25 mouse cellular contexts compared by ENCODE assay signal in genomic region chr19:23699131-23699530, GRCm38 (mm10). TPM values are rescaled to one million over a fixed set of nuclear protein-coding genes. Genes with fewer than 3 reads are reported as not detected.
DNase-seq lines count a peak whose midpoint lies in the region; ATAC-seq and TF ChIP-seq lines count a peak whose summit lies in the region.
"Had no signal": no experiment of that assay in that cellular context is flagged by ENCODE, and none has a peak within 500 bp of the region (broad histone marks: within the 10 kb centered on the region; RNA-seq: fewer than 3 reads in every experiment).

No protein-coding gene starts in this region.

- 87% methylated on average over 4 of the region's 4 CpGs for WGBS in forebrain, embryonic 16.5 days

- peak; percentile 57 for ATAC-seq in megakaryocyte, adult 5-6 weeks (ENCODE audit: poor library complexity, severe bottlenecking)
- ATAC-seq in forebrain, embryonic 16.5 days, result no peak
- ATAC-seq: CD4-positive, CD25-positive, alpha-beta regulatory T cell, adult 4 months; forebrain, embryonic 13.5 days; hindbrain, postnatal 0 days had no signal

- peak; percentile 54 for DNase-seq in R1 (ENCODE audit: low read depth, low spot score)
- no peak for DNase-seq in T-cell, adult 2 months (ENCODE audit: low spot score)
- DNase-seq in frontal cortex, postnatal 36 days (ENCODE audit: low spot score in 2 of 2), result no peak
- DNase-seq: B cell, adult 2 months; cerebellum, adult 18-20 months; cerebellum, adult 9-11 months; cerebellum, postnatal 36 days; gastrocnemius, postnatal 36 days had no signal

- H3K36me3 ChIP-seq in ES-Bruce4 (ENCODE audit: control insufficient read depth, insufficient read depth, low read length, poor library complexity, severe bottlenecking), result peaks cover 20% of the 10 kb centered on the region
- peaks cover 6% of the 10 kb centered on the region for H3K36me3 ChIP-seq in forebrain, embryonic 16.5 days (ENCODE audit: control insufficient read depth, insufficient read depth)

- H3K4me2 ChIP-seq in forebrain, embryonic 16.5 days (ENCODE audit: low read length), result no peak overlapping the region
- H3K4me2 ChIP-seq: forebrain, embryonic 13.5 days; hindbrain, embryonic 12.5 days had no signal

- peaks cover 8% of the 10 kb centered on the region for H3K4me1 ChIP-seq in ES-Bruce4 (ENCODE audit: control insufficient read depth, insufficient read depth, low read length)
- H3K4me1 ChIP-seq in forebrain, embryonic 16.5 days (replicated peaks; ENCODE audit: control insufficient read depth, insufficient read depth, low read length), result peaks cover 4% of the 10 kb centered on the region; the same call in 1 of the 2 replicates
- H3K4me1 ChIP-seq: embryonic facial prominence, embryonic 10.5 days; hindbrain, embryonic 12.5 days had no signal

- TF ChIP-seq POLR2A in ES-Bruce4 (IDR thresholded peaks at IDR 0.05; ENCODE audit: insufficient read depth, low read length), result no peak

- H3K27ac ChIP-seq in ES-Bruce4 (ENCODE audit: insufficient read depth, low read length), result peak overlapping the region; percentile 40
- H3K27ac ChIP-seq in forebrain, embryonic 16.5 days (ENCODE audit: low read length), result no peak overlapping the region
- H3K27ac ChIP-seq: embryonic facial prominence, embryonic 10.5 days; forebrain, embryonic 13.5 days; heart, embryonic 10.5 days; hindbrain, embryonic 12.5 days; hindbrain, postnatal 0 days had no signal

- no peak for TF ChIP-seq CTCF in ES-Bruce4 (IDR thresholded peaks at IDR 0.05; ENCODE audit: low read depth, low read length)

- H3K27me3 ChIP-seq in ES-Bruce4 (ENCODE audit: control insufficient read depth, insufficient read depth, low read length, poor library complexity, severe bottlenecking), result no peaks in the 10 kb centered on the region
- H3K27me3 ChIP-seq in forebrain, embryonic 16.5 days (replicated peaks; ENCODE audit: control insufficient read depth, insufficient read depth, low read length), result no peaks in the 10 kb centered on the region
- H3K27me3 ChIP-seq: forebrain, embryonic 13.5 days; hindbrain, embryonic 12.5 days had no signal

- H3K9ac ChIP-seq in ES-Bruce4 (ENCODE audit: low read depth, poor library complexity, severe bottlenecking), result no peak overlapping the region
- H3K9ac ChIP-seq in forebrain, embryonic 16.5 days (replicated peaks; ENCODE audit: low read depth, low read length), result no peak overlapping the region
- H3K9ac ChIP-seq: forebrain, embryonic 13.5 days; hindbrain, embryonic 12.5 days had no signal

- no peak for TF ChIP-seq EP300 in ES-Bruce4 (IDR thresholded peaks at IDR 0.05; ENCODE audit: insufficient read depth, low read depth, low read length)

- H3K9me3 ChIP-seq in ES-Bruce4 (replicated peaks; ENCODE audit: control insufficient read depth, insufficient read depth, low read length, poor library complexity, severe bottlenecking), result no peaks in the 10 kb centered on the region
- H3K9me3 ChIP-seq in forebrain, embryonic 16.5 days (ENCODE audit: control insufficient read depth, low read length), result no peaks in the 10 kb centered on the region
- H3K9me3 ChIP-seq: embryonic facial prominence, embryonic 10.5 days; forebrain, embryonic 13.5 days; G1E; heart, embryonic 10.5 days; hindbrain, embryonic 12.5 days had no signal

- no peak overlapping the region for H3K4me3 ChIP-seq in ES-Bruce4 (ENCODE audit: low read depth, low read length)
- no peak overlapping the region for H3K4me3 ChIP-seq in forebrain, embryonic 16.5 days (replicated peaks; ENCODE audit: low read length)
- H3K4me3 ChIP-seq: embryonic facial prominence, embryonic 10.5 days; forebrain, embryonic 13.5 days; heart, embryonic 10.5 days; hindbrain, embryonic 12.5 days had no signal

RNA-seq across cellular contexts. Expression of gene Ptar1, which starts 11.9 kb away (rescaled TPM):
- polyA plus RNA-seq in ES-Bruce4 (2011; ENCODE audit: insufficient read depth, insufficient read length, low read depth, missing spikeins), result 43.9 and 53.5 TPM in 2 replicates
- 9.9 and 10.6 TPM in 2 replicates for total RNA-seq in megakaryocyte, adult 5-6 weeks (2015)
- 8.8 and 12.1 TPM in 2 replicates for total RNA-seq in megakaryocyte, adult 5-6 weeks (2017)
- 3.0 and 3.1 TPM in 2 replicates for polyA plus RNA-seq in forebrain, embryonic 16.5 days (2015; fragmentation: Nextera tagmentation; extraction: Ambion mirVana)

RNA-seq across cellular contexts. Expression of gene 1700028P14Rik, which starts 46.5 kb away (rescaled TPM):
- polyA plus RNA-seq in ES-Bruce4 (2011; ENCODE audit: insufficient read depth, insufficient read length, low read depth, missing spikeins), result not detected in 2 replicates
- not detected in 2 replicates for total RNA-seq in megakaryocyte, adult 5-6 weeks (2015)
- total RNA-seq in megakaryocyte, adult 5-6 weeks (2017), result not detected in 2 replicates
- polyA plus RNA-seq in forebrain, embryonic 16.5 days (2015; fragmentation: Nextera tagmentation; extraction: Ambion mirVana), result 0.42 and 1.4 TPM in 2 replicates
- total RNA-seq: adrenal gland, adult 2 months; G1E; gastrocnemius, adult 8-10 months; gastrocnemius, postnatal 36 days; heart, adult 18-20 months; heart, postnatal 10 days; heart, postnatal 4 days had no signal
- polyA plus RNA-seq: adrenal gland, adult 2 months; CD4-positive, CD25-positive, alpha-beta regulatory T cell, adult 4 months; G1E; heart, embryonic 10.5 days; heart, embryonic 14.5 days; intestine, embryonic 14.5 days had no signal

RNA-seq across cellular contexts. Expression of gene Apba1, which starts 59.6 kb away (rescaled TPM):
- 0.16 and 0.50 TPM in 2 replicates for polyA plus RNA-seq in ES-Bruce4 (2011; ENCODE audit: insufficient read depth, insufficient read length, low read depth, missing spikeins)
- total RNA-seq in megakaryocyte, adult 5-6 weeks (2015), result 27.8 and 32.7 TPM in 2 replicates
- total RNA-seq in megakaryocyte, adult 5-6 weeks (2017), result 26.5 and 30.9 TPM in 2 replicates
- polyA plus RNA-seq in forebrain, embryonic 16.5 days (2015; fragmentation: Nextera tagmentation; extraction: Ambion mirVana), result 5.5 and 6.6 TPM in 2 replicates
- polyA plus RNA-seq: CD4-positive, CD25-positive, alpha-beta regulatory T cell, adult 4 months; G1E had no signal

Comparison
In these comparisons a context has a peak if more than half of its experiments do, and no peak if none do; other contexts are left out.
1. RNA of gene Ptar1, which starts 11.9 kb away (polyA plus RNA-seq): 43.9 to 53.5 TPM in ES-Bruce4; 3.0 to 3.1 TPM in forebrain, embryonic 16.5 days; every median in the first group is over 10 times any median in the second.